Mouse (Mus musculus): ENCODE data around the gene Pacrg. TPM values are rescaled to one million over a fixed set of nuclear protein-coding genes. Genes with fewer than 3 reads are reported as not detected.

Pacrg gene
- polyA plus RNA-seq, 1 experiment, result 264 TPM

DNA sequence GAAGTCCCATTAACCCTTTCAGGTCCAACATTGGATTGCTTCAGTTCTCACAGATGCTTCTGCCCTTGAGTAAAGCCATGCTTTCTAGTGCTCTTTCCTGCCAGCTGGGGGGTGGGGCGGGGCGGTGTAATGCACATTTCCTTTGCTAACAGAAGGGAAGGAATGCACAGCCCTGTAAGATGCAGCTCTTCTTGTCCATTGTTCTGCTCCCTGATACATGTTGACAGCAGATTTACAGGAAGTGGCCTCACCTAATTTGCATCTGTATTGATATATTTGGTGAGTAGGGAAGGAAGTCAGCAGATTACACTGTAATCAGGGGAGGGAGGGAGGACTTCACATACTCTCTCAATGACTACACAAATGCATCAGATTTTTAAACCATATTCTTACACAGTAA lies 100.0 kb downstream of the Pacrg start:
- no peaks in the 10 kb centered on the region for H3K36me3 ChIP-seq (ENCODE audit: control insufficient read depth, insufficient read depth, low read length)
- TF ChIP-seq POLR2A (IDR thresholded peaks at IDR 0.05; ENCODE audit: control insufficient read depth, low read depth, low read length) (no peak), CTCF (IDR thresholded peaks at IDR 0.05; ENCODE audit: control insufficient read depth, insufficient read depth, insufficient replicate concordance, low read depth, low read length) (no peak)
- H3K4me3 ChIP-seq (ENCODE audit: control insufficient read depth, low read depth, low read length), result no peak overlapping the region
- no peaks in the 10 kb centered on the region for H3K27me3 ChIP-seq (ENCODE audit: control insufficient read depth, insufficient read depth, low read length)
- no peak overlapping the region for H3K27ac ChIP-seq (ENCODE audit: control insufficient read depth, insufficient read depth, low read depth, low read length)
- H3K4me1 ChIP-seq (ENCODE audit: control insufficient read depth, insufficient read depth, low read length), result no peaks in the 10 kb centered on the region

- TF ChIP-seq CTCF (IDR thresholded peaks at IDR 0.05; ENCODE audit: control insufficient read depth, insufficient read depth, insufficient replicate concordance, low read depth, low read length), result no peak
- TF ChIP-seq POLR2A (IDR thresholded peaks at IDR 0.05; ENCODE audit: control insufficient read depth, low read depth, low read length), result no peak
- no peak overlapping the region for H3K4me3 ChIP-seq (ENCODE audit: control insufficient read depth, low read depth, low read length)
These were observed 102.1 kb downstream of the Pacrg start for GRCm38 (mm10) chr17:10737966-10738365.

GRCm38 (mm10) chr17:10734733-10735132 lies 105.4 kb downstream of the Pacrg start:
- Histone ChIP-seq H3K36me3 (ENCODE audit: control insufficient read depth, insufficient read depth, low read length) (no peaks in the 10 kb centered on the region), H3K27me3 (ENCODE audit: control insufficient read depth, insufficient read depth, low read length) (no peaks in the 10 kb centered on the region), H3K4me1 (ENCODE audit: control insufficient read depth, insufficient read depth, low read length) (no peaks in the 10 kb centered on the region), H3K27ac (ENCODE audit: control insufficient read depth, insufficient read depth, low read depth, low read length) (no peak overlapping the region), H3K4me3 (ENCODE audit: control insufficient read depth, low read depth, low read length) (no peak overlapping the region)
- TF ChIP-seq CTCF (IDR thresholded peaks at IDR 0.05; ENCODE audit: control insufficient read depth, insufficient read depth, insufficient replicate concordance, low read depth, low read length) (no peak), POLR2A (IDR thresholded peaks at IDR 0.05; ENCODE audit: control insufficient read depth, low read depth, low read length) (no peak)

More at GRCm38 (mm10) chr17:10737966-10738365, 102.1 kb downstream of the Pacrg start:
- no peak overlapping the region for H3K27ac ChIP-seq (ENCODE audit: control insufficient read depth, insufficient read depth, low read depth, low read length)
- no peaks in the 10 kb centered on the region for H3K4me1 ChIP-seq (ENCODE audit: control insufficient read depth, insufficient read depth, low read length)
- H3K27me3 ChIP-seq (ENCODE audit: control insufficient read depth, insufficient read depth, low read length), result no peaks in the 10 kb centered on the region
- no peaks in the 10 kb centered on the region for H3K36me3 ChIP-seq (ENCODE audit: control insufficient read depth, insufficient read depth, low read length)

DNA sequence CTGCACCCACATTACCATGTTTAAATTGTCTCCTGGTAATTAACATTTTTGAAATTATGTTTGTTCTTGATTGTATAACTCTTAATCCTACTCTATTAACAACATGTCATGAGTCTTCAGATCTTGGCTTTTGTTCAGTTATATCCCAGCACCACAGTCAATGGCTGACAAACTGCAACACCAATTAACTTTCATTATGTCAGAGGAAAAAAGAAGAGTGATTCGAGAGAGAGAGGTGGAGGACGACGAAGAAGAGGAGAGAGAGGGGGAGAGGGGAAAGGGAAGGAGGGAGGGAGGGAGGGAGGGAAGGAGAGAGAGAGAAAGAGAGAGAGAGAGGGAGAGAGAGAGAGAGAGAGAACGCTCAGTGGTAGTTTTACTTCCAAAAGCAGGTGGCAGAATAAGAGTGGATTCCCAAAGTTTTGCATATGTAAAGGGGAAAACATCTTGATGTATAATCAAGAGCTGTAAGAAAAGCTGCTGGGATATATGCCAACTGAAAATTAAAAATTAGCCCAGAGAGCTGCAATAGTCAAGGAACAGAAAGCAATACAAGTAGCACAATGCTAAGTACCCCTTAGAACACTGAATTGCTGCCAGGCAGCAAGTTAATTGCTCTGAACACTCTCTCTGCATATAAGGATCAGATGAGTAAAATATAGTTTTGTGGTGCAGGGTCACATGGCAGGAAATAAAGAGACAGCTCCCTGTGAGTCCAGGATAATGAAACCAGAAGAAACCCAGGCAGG lies 107.6 kb downstream of the Pacrg start:
- H3K4me3 ChIP-seq (ENCODE audit: control insufficient read depth, low read depth, low read length), result no peak overlapping the region
- H3K27me3 ChIP-seq (ENCODE audit: control insufficient read depth, insufficient read depth, low read length), result no peaks in the 10 kb centered on the region
- H3K27ac ChIP-seq (ENCODE audit: control insufficient read depth, insufficient read depth, low read depth, low read length), result no peak overlapping the region
- H3K4me1 ChIP-seq (ENCODE audit: control insufficient read depth, insufficient read depth, low read length), result no peaks in the 10 kb centered on the region
- H3K36me3 ChIP-seq (ENCODE audit: control insufficient read depth, insufficient read depth, low read length), result no peaks in the 10 kb centered on the region
- TF ChIP-seq CTCF (IDR thresholded peaks at IDR 0.05; ENCODE audit: control insufficient read depth, insufficient read depth, insufficient replicate concordance, low read depth, low read length) (no peak), POLR2A (IDR thresholded peaks at IDR 0.05; ENCODE audit: control insufficient read depth, low read depth, low read length) (no peak)

DNA sequence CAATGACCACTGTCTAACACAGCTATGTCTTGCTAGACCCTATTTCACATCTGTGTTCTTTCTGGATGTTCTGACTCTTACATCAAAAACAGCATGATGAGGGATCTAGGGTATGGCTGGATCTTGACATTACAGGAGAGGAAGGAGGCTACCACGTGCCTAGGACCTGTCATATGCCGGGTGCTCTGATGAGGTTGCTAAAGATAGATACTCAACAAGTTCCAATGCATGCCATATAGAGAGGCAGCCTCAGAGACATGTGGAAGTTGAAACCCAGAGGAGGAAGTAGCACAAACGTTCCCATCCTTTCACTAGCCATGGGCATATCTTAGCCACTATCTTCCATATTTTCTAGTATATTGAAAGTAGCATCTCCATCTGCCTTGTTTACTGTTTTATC lies 115.3 kb downstream of the Pacrg start:
- Histone ChIP-seq H3K4me3 (ENCODE audit: control insufficient read depth, low read depth, low read length) (no peak overlapping the region), H3K27me3 (ENCODE audit: control insufficient read depth, insufficient read depth, low read length) (no peaks in the 10 kb centered on the region), H3K27ac (ENCODE audit: control insufficient read depth, insufficient read depth, low read depth, low read length) (no peak overlapping the region), H3K36me3 (ENCODE audit: control insufficient read depth, insufficient read depth, low read length) (no peaks in the 10 kb centered on the region), H3K4me1 (ENCODE audit: control insufficient read depth, insufficient read depth, low read length) (no peaks in the 10 kb centered on the region)
- TF ChIP-seq CTCF (IDR thresholded peaks at IDR 0.05; ENCODE audit: control insufficient read depth, insufficient read depth, insufficient replicate concordance, low read depth, low read length), result no peak
- no peak for TF ChIP-seq POLR2A (IDR thresholded peaks at IDR 0.05; ENCODE audit: control insufficient read depth, low read depth, low read length)

DNA sequence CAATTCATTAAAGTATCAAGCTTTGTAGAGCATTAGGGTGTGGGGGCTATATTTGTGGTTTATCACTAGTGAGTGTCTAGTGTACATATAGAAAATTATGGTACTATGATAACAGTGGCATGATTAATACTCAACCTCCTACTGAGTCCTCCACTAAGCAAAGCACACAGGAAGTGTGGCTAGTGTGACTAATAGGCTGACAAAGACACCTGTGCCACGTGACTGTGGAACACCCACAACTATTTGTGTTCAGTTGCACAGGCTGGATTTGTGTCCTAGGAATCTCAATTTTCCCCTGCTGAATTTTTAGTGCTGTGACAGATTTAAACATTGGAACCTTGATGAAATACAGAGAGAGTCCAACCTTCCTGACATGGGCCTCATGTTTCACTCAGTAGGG lies 118.5 kb downstream of the Pacrg start:
- no peak overlapping the region for H3K27ac ChIP-seq (ENCODE audit: control insufficient read depth, insufficient read depth, low read depth, low read length)
- H3K27me3 ChIP-seq (ENCODE audit: control insufficient read depth, insufficient read depth, low read length), result no peaks in the 10 kb centered on the region
- no peak overlapping the region for H3K4me3 ChIP-seq (ENCODE audit: control insufficient read depth, low read depth, low read length)
- no peaks in the 10 kb centered on the region for H3K4me1 ChIP-seq (ENCODE audit: control insufficient read depth, insufficient read depth, low read length)
- H3K36me3 ChIP-seq (ENCODE audit: control insufficient read depth, insufficient read depth, low read length), result no peaks in the 10 kb centered on the region
- TF ChIP-seq POLR2A (IDR thresholded peaks at IDR 0.05; ENCODE audit: control insufficient read depth, low read depth, low read length), result no peak
- TF ChIP-seq CTCF (IDR thresholded peaks at IDR 0.05; ENCODE audit: control insufficient read depth, insufficient read depth, insufficient replicate concordance, low read depth, low read length), result no peak

DNA sequence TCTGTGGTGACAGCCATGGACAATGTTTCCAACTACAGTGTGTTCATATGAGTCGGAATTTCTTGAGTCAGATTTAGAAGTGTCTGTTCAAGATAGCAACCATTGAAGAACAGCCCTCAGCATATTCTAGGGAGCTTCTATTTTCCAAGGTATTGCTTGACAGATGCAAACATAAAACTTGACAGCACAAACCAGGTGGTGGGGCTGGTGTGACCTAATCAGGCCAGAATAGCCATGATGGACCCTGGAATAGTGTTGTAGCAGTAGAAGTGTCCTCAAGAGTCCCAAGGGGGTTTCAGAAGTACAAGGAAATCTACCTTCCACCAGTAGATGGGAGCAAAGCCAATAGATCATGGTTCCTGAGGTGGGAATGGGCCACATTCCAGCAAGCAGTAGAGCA lies 123.0 kb downstream of the Pacrg start:
- Histone ChIP-seq H3K27ac (ENCODE audit: control insufficient read depth, insufficient read depth, low read depth, low read length) (no peak overlapping the region), H3K36me3 (ENCODE audit: control insufficient read depth, insufficient read depth, low read length) (no peaks in the 10 kb centered on the region), H3K4me3 (ENCODE audit: control insufficient read depth, low read depth, low read length) (no peak overlapping the region), H3K27me3 (ENCODE audit: control insufficient read depth, insufficient read depth, low read length) (no peaks in the 10 kb centered on the region), H3K4me1 (ENCODE audit: control insufficient read depth, insufficient read depth, low read length) (no peaks in the 10 kb centered on the region)
- TF ChIP-seq CTCF (IDR thresholded peaks at IDR 0.05; ENCODE audit: control insufficient read depth, insufficient read depth, insufficient replicate concordance, low read depth, low read length) (no peak), POLR2A (IDR thresholded peaks at IDR 0.05; ENCODE audit: control insufficient read depth, low read depth, low read length) (no peak)
